Mouse (Mus musculus) cerebellum, postnatal 10 days (tissue): ENCODE measurements around the gene Gli1.

Experiments used
- DNase-seq, 2 experiments: peaks; one replicate each; pipeline ENCODE4 v3.0.0; 2021; ENCODE audit warnings: mixed read lengths in 2 of 2

The Gli1 gene

GRCm38 (mm10) chr10:127343029-127343428, 1.3 kb upstream of the Gli1 start:
- no peak for DNase-seq

- peak in 1 of 2 experiments; percentile 54 for DNase-seq
These were observed 449 bp downstream of the Gli1 start for GRCm38 (mm10) chr10:127341360-127341690.

- peak; percentile 62 to 73 for DNase-seq
These were observed 1.0 kb downstream of the Gli1 start for GRCm38 (mm10) chr10:127340577-127341359.

DNA sequence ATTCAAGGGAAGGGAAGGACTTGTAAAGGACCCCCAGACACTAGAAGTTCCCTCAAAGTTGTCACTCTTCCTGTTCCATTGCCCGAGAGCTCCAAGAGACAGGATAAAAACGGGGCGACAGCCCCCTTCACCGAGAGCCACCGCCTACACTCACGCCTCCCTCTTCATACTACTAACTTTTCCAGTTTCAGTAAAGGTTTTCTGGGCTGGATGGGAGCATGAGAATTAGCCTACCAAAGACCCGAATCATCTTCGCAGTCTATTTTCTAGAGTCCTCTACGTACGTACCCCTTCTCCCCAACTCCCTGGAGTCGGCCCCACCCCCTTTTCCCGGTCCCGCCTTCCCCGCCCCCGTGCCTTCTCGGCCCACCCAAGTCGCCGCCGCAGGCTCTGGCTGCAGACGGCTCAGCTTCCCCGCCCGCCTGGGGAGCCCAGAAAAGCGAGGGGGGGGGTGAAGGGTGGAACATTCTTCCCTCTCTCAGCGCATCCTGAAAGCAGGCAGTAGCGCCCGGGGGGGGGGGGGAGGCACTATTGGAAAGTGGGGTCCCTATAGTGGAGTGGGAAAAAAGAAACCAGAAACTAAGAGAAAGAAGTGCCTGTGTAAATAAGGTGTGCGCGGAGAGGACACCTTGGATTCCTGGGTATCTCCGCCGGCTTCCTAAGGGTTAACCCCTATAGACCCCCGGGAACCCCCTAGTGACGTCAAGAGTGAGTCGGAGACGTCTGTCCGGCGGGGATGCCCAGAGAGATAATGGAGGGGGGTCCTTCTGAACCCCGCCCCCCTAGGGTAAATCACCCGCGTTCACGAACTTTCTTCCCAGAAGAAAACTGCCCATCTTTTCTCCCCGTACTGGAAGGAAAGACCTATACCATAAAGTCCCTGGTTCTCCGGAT, 1.8 kb downstream of the Gli1 start:
- peak; percentile 64 to 81 for DNase-seq

DNA sequence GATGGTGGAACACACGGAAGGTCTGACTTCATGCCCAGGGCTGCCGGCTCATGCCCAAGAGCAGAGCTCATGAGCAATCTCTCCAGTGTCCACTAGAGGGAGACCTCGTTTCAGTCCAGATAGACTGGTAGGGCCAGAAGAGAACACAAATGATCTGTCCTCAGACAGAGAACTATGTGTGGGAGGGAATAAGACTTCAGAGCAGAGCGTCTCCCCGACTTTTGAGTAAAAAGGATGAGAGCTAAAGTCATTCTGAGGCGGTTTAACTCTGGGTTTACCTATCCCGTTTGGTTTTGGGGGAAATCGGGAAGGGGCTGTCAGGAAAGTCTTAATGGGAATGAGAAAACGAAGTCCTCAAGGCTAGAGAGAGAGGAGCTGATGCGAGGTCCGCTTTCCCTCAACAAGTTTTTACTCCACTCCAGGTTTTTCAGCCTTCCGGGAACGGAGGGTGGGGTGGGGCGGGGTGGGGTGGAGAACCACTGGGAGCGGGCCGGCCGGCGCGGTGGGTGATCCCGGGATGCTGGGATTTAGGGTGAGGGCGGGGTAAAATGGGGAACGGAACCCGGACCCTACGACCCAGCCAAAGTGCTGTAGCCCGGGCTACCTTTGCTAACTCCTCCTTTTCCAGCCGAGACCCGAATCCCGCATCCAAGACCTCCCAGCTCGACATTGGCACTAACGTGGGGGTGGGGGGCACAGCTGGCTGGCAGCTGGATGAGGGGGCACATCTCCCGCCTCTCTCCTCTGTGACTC, 2.7 kb downstream of the Gli1 start:
- DNase-seq: peak; percentile 95 to 97

- no peak for DNase-seq
These were observed 4.2 kb downstream of the Gli1 start for GRCm38 (mm10) chr10:127337536-127338099.

- DNase-seq: no peak
These were observed 4.8 kb downstream of the Gli1 start for GRCm38 (mm10) chr10:127336952-127337351.

DNA sequence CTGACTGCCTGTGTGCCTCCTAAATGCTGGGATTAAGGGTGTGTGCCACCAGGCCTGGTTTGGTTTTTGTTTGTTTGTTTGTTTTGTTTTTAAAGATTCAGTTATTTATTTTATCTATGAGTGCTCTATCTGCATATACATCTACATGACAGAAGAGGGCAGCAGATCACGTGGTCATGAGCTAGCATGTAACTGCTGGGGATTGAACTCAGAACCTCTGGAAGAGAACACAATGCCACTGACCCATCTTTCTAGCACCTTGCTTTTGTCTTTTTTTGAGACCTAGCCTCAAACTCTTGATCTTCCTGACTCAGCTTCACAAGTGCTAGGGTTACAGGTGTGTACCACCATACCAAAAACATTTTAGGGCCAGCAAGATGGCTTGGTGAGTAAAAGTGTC, 6.5 kb downstream of the Gli1 start:
- no peak for DNase-seq

DNA sequence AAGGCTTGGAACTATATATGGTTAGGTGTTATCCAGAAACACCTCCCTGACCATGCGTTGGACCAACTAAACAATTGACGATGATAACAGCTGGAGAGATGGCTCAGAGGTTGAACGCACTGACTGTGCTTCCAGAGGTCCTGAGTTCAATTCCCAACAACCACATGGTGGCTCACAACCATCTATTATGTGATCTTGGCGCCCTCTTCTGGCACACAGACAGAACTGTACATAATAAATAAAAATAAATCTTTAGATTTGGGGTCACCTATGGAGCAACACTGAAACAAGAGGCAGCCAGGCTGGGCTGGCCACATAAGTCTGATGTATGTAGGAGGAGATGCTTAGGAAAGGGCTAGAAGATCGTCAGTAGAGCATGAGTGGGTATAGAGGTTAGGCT, 8.6 kb downstream of the Gli1 start:
- peak in 1 of 2 experiments; percentile 39 for DNase-seq

- peak in 1 of 2 experiments; percentile 54 for DNase-seq
These were observed 9.4 kb downstream of the Gli1 start for GRCm38 (mm10) chr10:127332211-127332874.

- no peak for DNase-seq
These were observed 11.6 kb downstream of the Gli1 start for GRCm38 (mm10) chr10:127330212-127330611.

DNA sequence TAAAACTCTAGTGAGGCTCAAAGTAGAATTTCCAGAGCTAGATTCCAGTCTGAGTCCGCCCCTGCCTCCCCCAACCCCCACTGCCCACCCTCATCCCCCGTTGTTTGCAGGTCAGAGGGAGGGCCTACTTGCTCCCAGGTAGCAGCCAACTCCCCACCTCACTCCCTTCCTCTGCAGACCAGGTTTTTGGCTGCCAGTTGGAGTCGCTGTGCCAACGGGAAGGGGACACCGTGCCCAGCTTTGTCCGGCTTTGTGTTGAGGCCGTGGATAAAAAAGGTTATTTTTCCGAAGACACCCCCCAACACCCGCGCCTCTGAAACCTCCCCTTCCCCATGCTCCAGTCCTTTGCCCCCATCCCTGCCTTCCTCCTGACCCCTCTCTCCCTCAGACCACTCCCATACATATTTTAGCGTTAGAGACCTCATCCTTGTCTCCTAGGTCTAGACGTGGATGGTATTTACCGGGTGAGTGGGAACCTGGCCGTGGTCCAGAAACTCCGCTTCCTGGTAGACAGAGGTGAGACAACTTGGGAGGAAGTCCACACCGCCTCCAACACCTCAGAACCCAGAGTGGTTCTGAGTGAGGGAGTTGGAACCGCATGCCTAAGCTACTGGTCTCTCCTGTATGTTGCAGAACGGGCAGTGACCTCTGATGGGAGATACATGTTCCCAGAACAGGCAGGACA, 14.2 kb downstream of the Gli1 start:
- DNase-seq: peak; percentile 72 to 77

- DNase-seq: peak in 1 of 2 experiments; percentile 43
These were observed 14.9 kb downstream of the Gli1 start for GRCm38 (mm10) chr10:127326828-127327227.

GRCm38 (mm10) chr10:127326017-127326801, 15.6 kb downstream of the Gli1 start:
- peak; percentile 45 to 53 for DNase-seq

- DNase-seq: no peak
These were observed 16.2 kb downstream of the Gli1 start for GRCm38 (mm10) chr10:127325454-127326016.

DNA sequence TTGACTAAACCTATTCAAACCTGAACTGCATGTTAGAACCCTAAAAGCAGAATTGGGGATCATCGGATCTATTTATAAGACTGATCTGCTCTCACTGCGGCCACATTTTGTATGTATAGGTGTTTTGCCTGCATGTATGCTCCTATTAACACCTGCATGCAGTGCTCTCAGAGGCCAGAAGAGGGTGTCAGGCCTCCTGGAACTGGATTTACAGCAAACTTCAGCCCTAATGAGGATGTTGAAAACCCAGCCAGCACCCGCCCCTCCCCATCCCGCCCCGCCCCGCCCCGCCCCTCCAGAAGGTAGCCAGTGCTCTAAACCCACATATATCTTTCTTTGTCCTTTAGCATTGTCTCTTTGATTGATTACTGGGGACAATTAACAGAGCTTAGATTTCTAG, 17.3 kb downstream of the Gli1 start:
- DNase-seq: peak; percentile 58 to 62

- no peak for DNase-seq
These were observed 18.5 kb downstream of the Gli1 start for GRCm38 (mm10) chr10:127323131-127323855.

DNA sequence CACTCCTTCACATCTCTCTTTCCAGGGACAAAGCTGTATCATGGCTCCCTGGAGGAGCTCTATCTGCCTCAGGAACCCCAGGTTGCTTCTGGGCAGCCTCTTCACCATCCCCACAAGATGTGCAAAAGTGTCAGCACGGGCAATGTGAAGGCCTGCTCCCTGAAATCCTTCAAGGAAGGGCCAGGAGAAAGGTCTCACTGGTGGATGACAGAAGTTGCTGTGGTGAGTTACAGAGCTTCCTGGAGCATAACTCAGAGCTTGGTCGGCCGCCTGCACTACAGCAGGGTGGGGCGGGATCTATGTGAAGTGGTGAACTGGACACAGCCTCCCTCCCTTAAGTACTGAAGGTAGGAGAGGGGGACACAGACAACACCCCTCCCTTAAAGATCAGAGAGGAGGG, 19.1 kb downstream of the Gli1 start:
- no peak for DNase-seq

DNA sequence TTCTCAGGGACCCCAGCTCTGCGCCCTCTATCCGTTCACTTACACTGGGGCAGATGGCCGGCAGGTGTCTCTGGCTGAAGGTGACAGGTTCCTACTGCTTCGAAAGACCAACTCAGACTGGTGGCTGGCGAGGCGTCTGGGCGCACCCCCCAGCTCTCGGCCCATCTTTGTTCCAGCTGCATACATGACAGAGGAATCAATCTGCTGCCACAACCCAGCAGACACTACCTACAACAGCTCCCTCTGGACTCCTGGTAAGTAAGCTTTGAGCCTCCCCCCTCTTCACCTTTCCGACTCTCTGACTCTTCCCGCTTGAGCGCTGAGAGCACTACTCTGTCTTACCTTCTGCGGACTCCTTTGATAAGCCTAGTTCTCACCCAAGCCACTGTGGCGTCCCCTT, 19.6 kb downstream of the Gli1 start:
- DNase-seq: no peak

GRCm38 (mm10) chr10:127321621-127322020, 20.2 kb downstream of the Gli1 start, which contains the start of gene Arhgap9:
Arhgap9 (plus strand) TSS chr10:127321964.
- no peak for DNase-seq
